Mouse (Mus musculus) ES-Bruce4 (cell line): ENCODE data around the gene Ciapin1. TPM values are rescaled to one million over a fixed set of nuclear protein-coding genes. Genes with fewer than 3 reads are reported as not detected.

Experiments
- H3K27ac ChIP-seq: 2 replicates; pipeline ENCODE4 v1.5.1; 2012; ENCODE audit warnings: low read length, inconsistent platforms; ENCODE audit not compliant: insufficient read depth
- H3K27me3 ChIP-seq: 2 replicates; pipeline ENCODE4 v1.6.1; 2012; ENCODE audit warnings: mild to moderate bottlenecking, low read length, inconsistent platforms; ENCODE audit not compliant: control insufficient read depth, poor library complexity, insufficient read depth, severe bottlenecking
- H3K36me3 ChIP-seq: 2 replicates; pipeline ENCODE4 v1.6.1; 2012; ENCODE audit warnings: inconsistent platforms, mild to moderate bottlenecking, low read length, moderate library complexity; ENCODE audit not compliant: control insufficient read depth, poor library complexity, insufficient read depth, severe bottlenecking
- H3K4me1 ChIP-seq: one replicate; pipeline ENCODE4 v1.8.1; 2011; ENCODE audit warnings: low read length; ENCODE audit not compliant: control insufficient read depth, insufficient read depth
- H3K4me3 ChIP-seq: 2 replicates; pipeline ENCODE4 v1.5.1; 2011; ENCODE audit warnings: low read depth, mild to moderate bottlenecking, low read length
- H3K9ac ChIP-seq: 2 replicates; pipeline ENCODE4 v1.6.1; 2012; ENCODE audit warnings: low read depth, mild to moderate bottlenecking, inconsistent platforms; ENCODE audit not compliant: poor library complexity, severe bottlenecking
- H3K9me3 ChIP-seq: replicated peaks from 2 replicates; pipeline ENCODE4 v1.6.1; 2012; ENCODE audit warnings: mild to moderate bottlenecking, low read length, inconsistent platforms; ENCODE audit not compliant: control insufficient read depth, poor library complexity, insufficient read depth, severe bottlenecking
- CTCF ChIP-seq: IDR thresholded peaks from one replicate; pipeline ENCODE4 v1.8.1; 2011; ENCODE audit warnings: low read depth, low read length
- EP300 ChIP-seq: IDR thresholded peaks from 2 replicates; pipeline ENCODE4 v1.6.1; 2011; ENCODE audit warnings: low read depth, low read length; ENCODE audit not compliant: insufficient read depth
- POLR2A ChIP-seq: IDR thresholded peaks from one replicate; pipeline ENCODE4 v1.8.1; 2011; ENCODE audit warnings: low read length; ENCODE audit not compliant: insufficient read depth
- polyA plus RNA-seq: library from polyadenylated mRNA; stranded (reverse); fragments of >200 nt; gene quantifications from 2 replicates; pipeline ENCODE4 v1.2.4, GENCODE M21; 2011; ENCODE audit warnings: low read depth; ENCODE audit not compliant: missing spikeins, insufficient read depth, insufficient read length

Ciapin1 gene
- polyA plus RNA-seq, 1 experiment: 75.8 TPM

GRCm38 (mm10) chr8:94787524-94788501 is 50.3 kb downstream of the Ciapin1 start:
- H3K9me3 ChIP-seq: no peaks in the 10 kb centered on the region
- H3K4me3 ChIP-seq: no peak overlapping the region
- H3K36me3 ChIP-seq: no peaks in the 10 kb centered on the region
- no peaks in the 10 kb centered on the region for H3K27me3 ChIP-seq
- no peak for TF ChIP-seq CTCF
- no peak for TF ChIP-seq POLR2A
- TF ChIP-seq EP300: no peak
- H3K4me1 ChIP-seq: no peaks in the 10 kb centered on the region
- no peak overlapping the region for H3K27ac ChIP-seq
- no peak overlapping the region for H3K9ac ChIP-seq

DNA sequence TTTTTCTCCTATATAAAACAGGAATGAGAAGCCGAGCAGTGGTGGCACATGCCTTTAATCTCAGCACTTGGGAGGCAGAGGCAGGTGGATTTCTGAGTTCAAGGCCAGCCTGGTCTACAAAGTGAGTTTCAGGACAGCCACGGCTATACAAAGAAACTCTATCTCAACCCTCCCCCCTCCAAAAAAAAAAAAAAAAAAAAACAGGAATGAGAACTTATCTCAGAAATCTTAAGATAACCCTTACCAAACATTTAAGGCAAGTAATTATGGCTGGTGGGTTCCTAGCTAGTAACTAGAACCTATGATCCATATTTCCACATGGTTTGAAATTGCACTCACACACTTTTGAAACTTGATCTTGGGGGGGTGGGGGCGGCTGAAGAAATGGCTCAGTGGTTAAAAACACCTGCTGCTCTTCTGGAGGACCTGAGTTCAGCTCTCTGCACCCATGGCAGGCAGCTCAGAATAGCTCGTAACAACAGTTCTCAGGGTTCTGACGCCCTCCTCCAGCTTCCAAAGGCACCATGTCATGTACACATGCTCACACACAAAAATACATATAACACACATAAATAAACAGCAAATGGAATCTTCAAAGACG is 52.1 kb downstream of the Ciapin1 start:
- no peaks in the 10 kb centered on the region for H3K27me3 ChIP-seq
- H3K9ac ChIP-seq: no peak overlapping the region
- H3K4me1 ChIP-seq: no peaks in the 10 kb centered on the region
- H3K4me3 ChIP-seq: no peak overlapping the region
- no peaks in the 10 kb centered on the region for H3K9me3 ChIP-seq
- no peaks in the 10 kb centered on the region for H3K36me3 ChIP-seq
- TF ChIP-seq EP300: no peak
- no peak for TF ChIP-seq POLR2A
- TF ChIP-seq CTCF: no peak
- no peak overlapping the region for H3K27ac ChIP-seq

- H3K9ac ChIP-seq: no peak overlapping the region
These were observed 52.7 kb downstream of the Ciapin1 start for GRCm38 (mm10) chr8:94785247-94785985.

DNA sequence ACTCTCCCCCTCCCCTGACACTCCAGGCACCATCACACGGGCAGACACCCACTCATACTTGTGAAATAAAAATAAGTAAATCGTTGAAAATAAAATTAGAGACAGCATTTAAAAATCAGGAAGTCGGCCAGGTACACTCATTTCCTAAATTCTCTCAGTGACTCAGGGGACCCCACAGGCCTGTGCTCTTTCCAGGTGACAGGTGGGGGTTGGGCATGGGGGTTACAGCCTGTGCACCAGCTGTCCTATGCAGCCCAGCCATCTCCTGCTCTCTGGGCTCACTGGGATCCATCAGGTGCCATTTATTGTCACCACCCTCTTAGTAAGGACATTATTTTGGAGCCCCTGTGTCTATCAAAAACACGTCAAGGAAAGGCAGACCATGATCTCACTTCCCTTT is 54.3 kb downstream of the Ciapin1 start:
- Histone ChIP-seq H3K4me3 (no peak overlapping the region), H3K4me1 (no peaks in the 10 kb centered on the region), H3K9me3 (no peaks in the 10 kb centered on the region), H3K9ac (no peak overlapping the region), H3K36me3 (no peaks in the 10 kb centered on the region), H3K27ac (no peak overlapping the region), H3K27me3 (no peaks in the 10 kb centered on the region)
- no peak for TF ChIP-seq EP300

More at GRCm38 (mm10) chr8:94785247-94785985, 52.7 kb downstream of the Ciapin1 start:
- Histone ChIP-seq H3K27me3 (no peaks in the 10 kb centered on the region), H3K4me1 (no peaks in the 10 kb centered on the region), H3K36me3 (no peaks in the 10 kb centered on the region), H3K4me3 (no peak overlapping the region), H3K27ac (no peak overlapping the region), H3K9me3 (no peaks in the 10 kb centered on the region)
- TF ChIP-seq CTCF (peak; percentile 59), POLR2A (no peak)

DNA sequence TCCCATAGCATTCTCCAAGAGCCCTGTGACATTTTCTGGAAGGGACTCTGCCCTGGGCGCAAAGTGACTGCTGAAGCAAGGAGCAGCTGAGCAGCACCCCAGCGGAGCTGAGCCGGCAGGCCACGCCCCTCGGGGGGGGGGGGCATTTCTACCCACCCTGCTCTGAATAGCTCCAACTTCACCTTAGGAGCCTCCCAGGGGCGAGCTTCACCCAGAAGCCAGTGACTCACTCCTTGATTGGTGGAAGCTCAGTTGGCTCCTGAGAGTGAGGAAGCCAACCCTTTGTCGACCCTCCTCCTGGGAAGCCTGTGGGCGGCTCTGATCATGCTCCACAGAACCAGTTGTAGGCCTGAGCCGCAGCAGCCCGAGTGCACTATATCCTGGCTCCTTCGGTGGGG is 56.3 kb downstream of the Ciapin1 start:
- Histone ChIP-seq H3K4me3 (peak overlapping the region; percentile 10; the same call in 1 of the 2 replicates), H3K9me3 (no peaks in the 10 kb centered on the region), H3K27me3 (no peaks in the 10 kb centered on the region), H3K9ac (no peak overlapping the region), H3K27ac (no peak overlapping the region), H3K36me3 (no peaks in the 10 kb centered on the region), H3K4me1 (no peaks in the 10 kb centered on the region)
- no peak for TF ChIP-seq CTCF
- TF ChIP-seq EP300: no peak
- no peak for TF ChIP-seq POLR2A
